Mouse (Mus musculus) bone marrow macrophage, adult 2 months (primary cell): ENCODE measurements at regions not wholly inside any gene's neighbourhood (a gene's known extent, or its start where the extent isn't known, plus 50 kb on each side); places are given as distances from the start of the nearest gene placed in this dataset.

Source experiments
- CTCF ChIP-seq: IDR thresholded peaks from 2 replicates; pipeline ENCODE4 v1.5.1; 2012; ENCODE audit warnings: low read depth, mild to moderate bottlenecking, low read length, moderate library complexity
- POLR2A ChIP-seq: IDR thresholded peaks from 2 replicates; pipeline ENCODE4 v1.6.1; 2012; ENCODE audit warnings: mild to moderate bottlenecking, low read depth, low read length, borderline replicate concordance

GRCm38 (mm10) chr1:34738386-34739067, 104.3 kb downstream of the Fam168b start:
- TF ChIP-seq CTCF (peak; percentile 94), POLR2A (no peak)
